In the genomic region with DNA sequence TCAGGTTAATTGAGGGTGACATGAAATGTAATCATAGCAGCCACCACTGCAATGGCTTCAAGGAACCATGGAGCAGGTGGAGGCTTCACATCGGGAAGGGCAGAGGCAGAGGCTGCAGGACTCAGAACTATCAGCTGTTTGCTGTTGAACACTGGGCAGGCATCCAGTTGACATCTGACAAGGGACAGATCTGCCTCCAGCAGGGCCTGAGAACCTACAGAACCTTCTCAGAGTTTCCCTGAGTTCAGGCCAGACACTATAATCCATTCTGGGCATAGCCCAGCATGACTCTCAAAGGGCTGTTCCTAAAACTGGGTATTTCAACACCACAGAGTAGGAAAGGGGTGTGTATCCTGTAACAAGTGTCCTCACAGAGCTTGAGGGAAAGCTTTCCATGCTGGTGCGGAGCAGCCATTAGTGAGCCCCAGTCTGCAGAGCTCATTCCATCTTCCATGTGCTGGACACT, we compare ENCODE assay signal across 8 mouse cellular contexts. TPM values are rescaled to one million over a fixed set of nuclear protein-coding genes. Genes with fewer than 3 reads are reported as not detected.
DNase-seq lines count a peak whose midpoint lies in the region; ATAC-seq and TF ChIP-seq lines count a peak whose summit lies in the region.

No protein-coding gene starts in this region.

- no peak for TF ChIP-seq POLR2A in brain, embryonic 14.5 days (IDR thresholded peaks at IDR 0.05; ENCODE audit: borderline replicate concordance, extremely low read depth, insufficient read depth, insufficient read length, poor library complexity, severe bottlenecking)

- H3K27me3 ChIP-seq in intestine, embryonic 16.5 days (replicated peaks; ENCODE audit: control insufficient read depth, insufficient read depth, low read length): no peaks in the 10 kb centered on the region
- no peaks in the 10 kb centered on the region for H3K27me3 ChIP-seq in intestine, postnatal 0 days (replicated peaks; ENCODE audit: control insufficient read depth, insufficient read depth, low read length)
- H3K27me3 ChIP-seq in heart, embryonic 10.5 days (ENCODE audit: insufficient read depth, poor library complexity, severe bottlenecking): no peaks in the 10 kb centered on the region
- no peaks in the 10 kb centered on the region for H3K27me3 ChIP-seq in forebrain, embryonic 11.5 days (ENCODE audit: control insufficient read depth, insufficient read depth, low read length)

- no peak overlapping the region for H3K4me2 ChIP-seq in intestine, embryonic 16.5 days (ENCODE audit: low read depth, low read length)
- H3K4me2 ChIP-seq in intestine, postnatal 0 days (replicated peaks; ENCODE audit: low read depth): no peak overlapping the region
- no peak overlapping the region for H3K4me2 ChIP-seq in forebrain, embryonic 11.5 days (ENCODE audit: low read depth, low read length, severe bottlenecking)

- H3K27ac ChIP-seq in intestine, embryonic 16.5 days (ENCODE audit: low read length): no peak overlapping the region
- no peak overlapping the region for H3K27ac ChIP-seq in intestine, postnatal 0 days (ENCODE audit: low read depth, low read length)
- no peak overlapping the region for H3K27ac ChIP-seq in heart, embryonic 10.5 days
- H3K27ac ChIP-seq in forebrain, embryonic 11.5 days (ENCODE audit: low read depth, low read length): no peak overlapping the region

- peak; percentile 12 for DNase-seq in brain, embryonic 14.5 days (ENCODE audit: low read depth)
- peak; percentile 78 for DNase-seq in heart, embryonic 10.5 days (ENCODE audit: low spot score)
- DNase-seq in lung, postnatal 10 days: peak; percentile 62
- no peak for DNase-seq in forebrain, embryonic 11.5 days (ENCODE audit: low spot score)
- no peak for DNase-seq in cerebellum, adult 18-20 months
- DNase-seq in c-Kit-positive CD71-positive TER-119-positive erythroid progenitor cells, embryonic 14.5 days (ENCODE audit: low spot score): no peak

- H3K4me1 ChIP-seq in intestine, embryonic 16.5 days (ENCODE audit: control insufficient read depth, insufficient read depth, low read length): no peaks in the 10 kb centered on the region
- H3K4me1 ChIP-seq in intestine, postnatal 0 days (replicated peaks; ENCODE audit: control insufficient read depth, insufficient read depth, low read length): no peaks in the 10 kb centered on the region
- H3K4me1 ChIP-seq in heart, embryonic 10.5 days: peaks cover 15% of the 10 kb centered on the region
- H3K4me1 ChIP-seq in forebrain, embryonic 11.5 days (replicated peaks; ENCODE audit: control insufficient read depth, insufficient read depth, low read length): no peaks in the 10 kb centered on the region

- peak; percentile 58 for ATAC-seq in intestine, embryonic 16.5 days
- ATAC-seq in intestine, postnatal 0 days: no peak
- no peak for ATAC-seq in forebrain, embryonic 11.5 days (replicated peaks; ENCODE audit: low FRiP score)

- no peak overlapping the region for H3K4me3 ChIP-seq in intestine, embryonic 16.5 days (ENCODE audit: low read length)
- H3K4me3 ChIP-seq in intestine, postnatal 0 days (ENCODE audit: low read depth, low read length): no peak overlapping the region
- no peak overlapping the region for H3K4me3 ChIP-seq in heart, embryonic 10.5 days
- no peak overlapping the region for H3K4me3 ChIP-seq in forebrain, embryonic 11.5 days (ENCODE audit: low read depth, low read length)

- no peaks in the 10 kb centered on the region for H3K36me3 ChIP-seq in intestine, embryonic 16.5 days (ENCODE audit: control insufficient read depth, insufficient read depth, low read length)
- no peaks in the 10 kb centered on the region for H3K36me3 ChIP-seq in intestine, postnatal 0 days (ENCODE audit: control insufficient read depth, insufficient read depth)
- no peaks in the 10 kb centered on the region for H3K36me3 ChIP-seq in heart, embryonic 10.5 days
- H3K36me3 ChIP-seq in forebrain, embryonic 11.5 days (ENCODE audit: control insufficient read depth, insufficient read depth, low read length): no peaks in the 10 kb centered on the region

- no peaks in the 10 kb centered on the region for H3K9me3 ChIP-seq in intestine, embryonic 16.5 days (ENCODE audit: control insufficient read depth, low read length)
- H3K9me3 ChIP-seq in intestine, postnatal 0 days (ENCODE audit: control insufficient read depth): no peaks in the 10 kb centered on the region
- H3K9me3 ChIP-seq in heart, embryonic 10.5 days: 0 out of 2 replicates have a peak, but pooled peaks cover 2% of the 10 kb centered on the region
- no peaks in the 10 kb centered on the region for H3K9me3 ChIP-seq in forebrain, embryonic 11.5 days (ENCODE audit: control insufficient read depth, low read length)

- TF ChIP-seq CTCF in intestine, postnatal 0 days (IDR thresholded peaks at IDR 0.05; ENCODE audit: low read depth): no peak
- TF ChIP-seq CTCF in brain, embryonic 14.5 days (IDR thresholded peaks at IDR 0.05; ENCODE audit: borderline replicate concordance, extremely low read depth, insufficient read depth, insufficient read length): no peak

- 35% methylated on average over 2 of the region's 2 CpGs for WGBS in intestine, embryonic 16.5 days
- 41% methylated on average over 2 of the region's 2 CpGs for WGBS in intestine, postnatal 0 days
- WGBS in heart, embryonic 10.5 days: 42% methylated on average over 2 of the region's 2 CpGs
- WGBS in forebrain, embryonic 11.5 days: 72% methylated on average over 2 of the region's 2 CpGs

- H3K9ac ChIP-seq in intestine, embryonic 16.5 days (ENCODE audit: low read depth, low read length): no peak overlapping the region
- H3K9ac ChIP-seq in intestine, postnatal 0 days (ENCODE audit: low read depth, low read length): no peak overlapping the region
- no peak overlapping the region for H3K9ac ChIP-seq in forebrain, embryonic 11.5 days (ENCODE audit: low read length)

RNA-seq across cellular contexts. Expression of gene Tmtc1, which starts 23.8 kb away (rescaled TPM):
- 0.64 and 0.66 TPM in 2 replicates for polyA plus RNA-seq in intestine, embryonic 16.5 days (2015; fragmentation: Nextera tagmentation; extraction: Ambion mirVana)
- 0.81 and 0.88 TPM in 2 replicates for polyA plus RNA-seq in intestine, postnatal 0 days (2015; fragmentation: Nextera tagmentation; extraction: Ambion mirVana)
- polyA plus RNA-seq in brain, embryonic 14.5 days (2012; rRNA removed): 5.4 and 11.8 TPM in 2 replicates
- polyA plus RNA-seq in heart, embryonic 10.5 days (2016; fragmentation: Nextera tagmentation; extraction: Ambion mirVana): 1.1 and 1.4 TPM in 2 replicates
- 1.1 and 1.3 TPM in 2 replicates for polyA plus RNA-seq in forebrain, embryonic 11.5 days (2014; fragmentation: Nextera tagmentation; extraction: Ambion mirVana)

Comparison
In these comparisons a context has a peak if more than half of its experiments do, and no peak if none do; other contexts are left out.
1. DNase-seq: peak in brain, embryonic 14.5 days (single experiment), heart, embryonic 10.5 days (single experiment) and lung, postnatal 10 days (single experiment); none in forebrain, embryonic 11.5 days (single experiment), cerebellum, adult 18-20 months (0 of 2) and c-Kit-positive CD71-positive TER-119-positive erythroid progenitor cells, embryonic 14.5 days (single experiment).